Mouse (Mus musculus) ES-CJ7 (cell line): ENCODE results near the gene Tfpi2.

Experiments used
- DNase-seq: peaks from one replicate; pipeline ENCODE4 v3.0.0; 2011; ENCODE audit warnings: low read depth, low spot score

The Tfpi2 gene

DNA sequence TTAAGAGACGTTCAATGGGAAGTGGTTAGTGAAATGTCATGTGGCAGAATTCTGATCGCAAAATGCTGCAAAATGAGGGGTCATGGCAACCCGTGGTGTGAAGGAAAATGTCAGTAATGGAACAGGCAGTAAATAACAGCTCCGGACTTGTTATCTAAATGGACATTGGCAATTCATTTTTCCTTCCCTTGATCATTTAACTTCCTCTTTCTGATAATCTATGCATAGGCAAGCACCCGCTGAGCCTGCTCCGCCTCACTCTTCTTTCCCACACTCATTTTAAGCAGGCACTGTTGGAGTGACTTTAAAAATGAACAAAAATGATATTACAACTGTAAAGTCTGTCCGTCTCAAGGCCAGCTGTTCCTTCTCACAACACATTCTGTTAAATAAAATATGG lies 72.7 kb downstream of the Tfpi2 start:
- no peak for DNase-seq
